In genomic region chr7:29489851-29490250, GRCm38 (mm10) we compare ENCODE assay signal across 11 mouse cellular contexts. TPM values are rescaled to one million over a fixed set of nuclear protein-coding genes. Genes with fewer than 3 reads are reported as not detected.
DNase-seq lines count a peak whose midpoint lies in the region; ATAC-seq and TF ChIP-seq lines count a peak whose summit lies in the region.
"Had no signal": no experiment of that assay in that cellular context is flagged by ENCODE, and none has a peak within 500 bp of the region (broad histone marks: within the 10 kb centered on the region; RNA-seq: fewer than 3 reads in every experiment).

No protein-coding gene starts in this region.

- TF ChIP-seq CTCF in forebrain, postnatal 0 days (IDR thresholded peaks at IDR 0.05; ENCODE audit: low read depth), result no peak

- peaks cover 3% of the 10 kb centered on the region; the same call in 1 of the 2 replicates for H3K36me3 ChIP-seq in forebrain, embryonic 12.5 days (replicated peaks)
- H3K36me3 ChIP-seq in forebrain, postnatal 0 days (ENCODE audit: insufficient read depth), result no peaks in the 10 kb centered on the region
- peaks cover 7% of the 10 kb centered on the region; the same call in 1 of the 2 replicates for H3K36me3 ChIP-seq in midbrain, embryonic 10.5 days
- H3K36me3 ChIP-seq in midbrain, embryonic 16.5 days (ENCODE audit: control insufficient read depth, insufficient read depth, low read length), result no peaks in the 10 kb centered on the region
- H3K36me3 ChIP-seq in embryonic facial prominence, embryonic 14.5 days (ENCODE audit: control insufficient read depth, insufficient read depth, low read length), result no peaks in the 10 kb centered on the region
- H3K36me3 ChIP-seq in stomach, embryonic 14.5 days (ENCODE audit: control insufficient read depth, insufficient read depth, low read length), result no peaks in the 10 kb centered on the region

- WGBS in forebrain, embryonic 12.5 days, result 4% methylated on average over 7 of the region's 7 CpGs
- WGBS in forebrain, postnatal 0 days, result 7% methylated on average over 7 of the region's 7 CpGs
- 8% methylated on average over 7 of the region's 7 CpGs for WGBS in midbrain, embryonic 10.5 days
- WGBS in midbrain, embryonic 16.5 days, result 5% methylated on average over 7 of the region's 7 CpGs
- WGBS in embryonic facial prominence, embryonic 14.5 days, result 29% methylated on average over 7 of the region's 7 CpGs
- WGBS in stomach, embryonic 14.5 days, result 16% methylated on average over 7 of the region's 7 CpGs

- peaks cover 18% of the 10 kb centered on the region for H3K27me3 ChIP-seq in forebrain, embryonic 12.5 days
- no peaks in the 10 kb centered on the region for H3K27me3 ChIP-seq in forebrain, postnatal 0 days (ENCODE audit: insufficient read depth, low read length)
- peaks cover 94% of the 10 kb centered on the region for H3K27me3 ChIP-seq in midbrain, embryonic 10.5 days (ENCODE audit: low read depth, poor library complexity, severe bottlenecking)
- H3K27me3 ChIP-seq in midbrain, embryonic 16.5 days (ENCODE audit: control insufficient read depth, insufficient read depth, low read depth, low read length), result no peaks in the 10 kb centered on the region
- no peaks in the 10 kb centered on the region for H3K27me3 ChIP-seq in embryonic facial prominence, embryonic 14.5 days (replicated peaks; ENCODE audit: control insufficient read depth, insufficient read depth, low read length)
- no peaks in the 10 kb centered on the region for H3K27me3 ChIP-seq in stomach, embryonic 14.5 days (ENCODE audit: control insufficient read depth, insufficient read depth, low read length)

- peaks cover 27% of the 10 kb centered on the region for H3K4me1 ChIP-seq in forebrain, embryonic 12.5 days
- H3K4me1 ChIP-seq in forebrain, postnatal 0 days (ENCODE audit: insufficient read depth), result peaks cover 2% of the 10 kb centered on the region; the same call in 1 of the 2 replicates
- H3K4me1 ChIP-seq in midbrain, embryonic 10.5 days, result peaks cover 51% of the 10 kb centered on the region
- peaks cover 6% of the 10 kb centered on the region for H3K4me1 ChIP-seq in midbrain, embryonic 16.5 days (ENCODE audit: control insufficient read depth, insufficient read depth, low read length)
- peaks cover 10% of the 10 kb centered on the region for H3K4me1 ChIP-seq in embryonic facial prominence, embryonic 14.5 days (ENCODE audit: control insufficient read depth, insufficient read depth, low read length)
- peaks cover 26% of the 10 kb centered on the region; the same call in 1 of the 2 replicates for H3K4me1 ChIP-seq in stomach, embryonic 14.5 days (ENCODE audit: control insufficient read depth, insufficient read depth, low read length)

- H3K4me2 ChIP-seq in forebrain, embryonic 12.5 days, result peak overlapping the region; percentile 36
- H3K4me2 ChIP-seq in forebrain, postnatal 0 days (ENCODE audit: low read depth), result no peak overlapping the region
- no peak overlapping the region for H3K4me2 ChIP-seq in midbrain, embryonic 16.5 days (ENCODE audit: low read length)
- no peak overlapping the region for H3K4me2 ChIP-seq in embryonic facial prominence, embryonic 14.5 days (ENCODE audit: low read depth, low read length)
- H3K4me2 ChIP-seq in stomach, embryonic 14.5 days (replicated peaks; ENCODE audit: low read depth, low read length), result no peak overlapping the region
- H3K4me2 ChIP-seq: heart, embryonic 11.5 days had no signal

- no peak for DNase-seq in forebrain, postnatal 0 days
- peak; percentile 84 for DNase-seq in midbrain, embryonic 10.5 days (ENCODE audit: low spot score)
- DNase-seq in embryonic facial prominence, embryonic 14.5 days (ENCODE audit: low spot score), result peak; percentile 82
- no peak for DNase-seq in urinary bladder, adult 18-20 months (ENCODE audit: low spot score in 2 of 2)
- no peak for DNase-seq in ovary, postnatal 36 days (ENCODE audit: low spot score)
- DNase-seq: B cell, adult 2 months; cerebellum, adult 11 months had no signal

- H3K9ac ChIP-seq in forebrain, embryonic 12.5 days, result no peak overlapping the region
- H3K9ac ChIP-seq in forebrain, postnatal 0 days, result no peak overlapping the region
- no peak overlapping the region for H3K9ac ChIP-seq in midbrain, embryonic 16.5 days (ENCODE audit: low read depth, low read length)
- H3K9ac ChIP-seq in embryonic facial prominence, embryonic 14.5 days (ENCODE audit: low read depth, low read length), result no peak overlapping the region
- H3K9ac ChIP-seq in stomach, embryonic 14.5 days (replicated peaks; ENCODE audit: low read depth, low read length), result no peak overlapping the region

- peak overlapping the region; percentile 66 for H3K27ac ChIP-seq in forebrain, embryonic 12.5 days
- no peak overlapping the region for H3K27ac ChIP-seq in forebrain, postnatal 0 days (ENCODE audit: low read depth, low read length)
- H3K27ac ChIP-seq in midbrain, embryonic 10.5 days (replicated peaks), result peak overlapping the region; percentile 28; the same call in 1 of the 2 replicates
- no peak overlapping the region for H3K27ac ChIP-seq in midbrain, embryonic 16.5 days (ENCODE audit: low read length)
- H3K27ac ChIP-seq in embryonic facial prominence, embryonic 14.5 days (replicated peaks; ENCODE audit: low read depth, low read length), result peak overlapping the region; percentile 28; the same call in 1 of the 2 replicates
- H3K27ac ChIP-seq in stomach, embryonic 14.5 days (ENCODE audit: low read length), result peak overlapping the region; percentile 40; the same call in 1 of the 2 replicates

- peak; percentile 67; the same call in 1 of the 2 replicates for ATAC-seq in forebrain, embryonic 12.5 days (ENCODE audit: low FRiP score)
- ATAC-seq in forebrain, postnatal 0 days, result no peak
- ATAC-seq in midbrain, embryonic 16.5 days, result no peak
- peak; percentile 74 for ATAC-seq in embryonic facial prominence, embryonic 14.5 days (ENCODE audit: low read depth)
- ATAC-seq in stomach, embryonic 14.5 days (ENCODE audit: insufficient number of reproducible peaks, insufficient read depth, low FRiP score, low read depth), result no peak

- H3K9me3 ChIP-seq in forebrain, embryonic 12.5 days, result no peaks in the 10 kb centered on the region
- H3K9me3 ChIP-seq in forebrain, postnatal 0 days (ENCODE audit: low read length), result no peaks in the 10 kb centered on the region
- H3K9me3 ChIP-seq in midbrain, embryonic 10.5 days (replicated peaks), result 0 out of 2 replicates have a peak, but pooled peaks cover 2% of the 10 kb centered on the region
- H3K9me3 ChIP-seq in midbrain, embryonic 16.5 days (replicated peaks; ENCODE audit: control insufficient read depth, low read length, poor library complexity, severe bottlenecking), result no peaks in the 10 kb centered on the region
- H3K9me3 ChIP-seq in embryonic facial prominence, embryonic 14.5 days (ENCODE audit: control insufficient read depth, low read length), result no peaks in the 10 kb centered on the region
- no peaks in the 10 kb centered on the region for H3K9me3 ChIP-seq in stomach, embryonic 14.5 days (ENCODE audit: control insufficient read depth, low read depth, low read length)

- no peak overlapping the region for H3K4me3 ChIP-seq in forebrain, embryonic 12.5 days (replicated peaks)
- H3K4me3 ChIP-seq in forebrain, postnatal 0 days (ENCODE audit: low read depth, low read length), result no peak overlapping the region
- H3K4me3 ChIP-seq in midbrain, embryonic 10.5 days, result peak overlapping the region; percentile 37
- H3K4me3 ChIP-seq in midbrain, embryonic 16.5 days (ENCODE audit: low read depth, low read length), result no peak overlapping the region
- no peak overlapping the region for H3K4me3 ChIP-seq in embryonic facial prominence, embryonic 14.5 days (ENCODE audit: low read depth, low read length)
- H3K4me3 ChIP-seq in stomach, embryonic 14.5 days (ENCODE audit: low read depth, low read length), result no peak overlapping the region

RNA-seq across cellular contexts. Expression of gene Sipa1l3, which starts 28.6 kb away (rescaled TPM):
- polyA plus RNA-seq in forebrain, embryonic 12.5 days (2016; fragmentation: Nextera tagmentation; extraction: Ambion mirVana), result 12.3 and 14.6 TPM in 2 replicates
- 26.6 and 44.1 TPM in 2 replicates for total RNA-seq in forebrain, postnatal 0 days (2014; rRNA removed)
- polyA plus RNA-seq in forebrain, postnatal 0 days (2015; fragmentation: Nextera tagmentation; extraction: Ambion mirVana), result 5.7 and 12.1 TPM in 2 replicates
- 8.4 and 8.7 TPM in 2 replicates for polyA plus RNA-seq in midbrain, embryonic 10.5 days (2016; fragmentation: Nextera tagmentation; extraction: Ambion mirVana)
- polyA plus RNA-seq in midbrain, embryonic 16.5 days (2015; fragmentation: Nextera tagmentation; extraction: Ambion mirVana), result 17.3 and 17.8 TPM in 2 replicates
- 12.5 and 15.6 TPM in 2 replicates for polyA plus RNA-seq in embryonic facial prominence, embryonic 14.5 days (2014; fragmentation: Nextera tagmentation; extraction: Ambion mirVana)
- 21.2 and 22.0 TPM in 2 replicates for polyA plus RNA-seq in stomach, embryonic 14.5 days (2014; fragmentation: Nextera tagmentation; extraction: Ambion mirVana)

Comparison
In these comparisons a context has a peak if more than half of its experiments do, and no peak if none do; other contexts are left out.
1. ATAC-seq: peak in forebrain, embryonic 12.5 days (single experiment) and embryonic facial prominence, embryonic 14.5 days (single experiment); none in forebrain, postnatal 0 days (single experiment), midbrain, embryonic 16.5 days (single experiment) and stomach, embryonic 14.5 days (single experiment).
2. H3K27ac ChIP-seq: peak in forebrain, embryonic 12.5 days (single experiment), midbrain, embryonic 10.5 days (single experiment), embryonic facial prominence, embryonic 14.5 days (single experiment) and stomach, embryonic 14.5 days (single experiment); none in forebrain, postnatal 0 days (single experiment) and midbrain, embryonic 16.5 days (single experiment).
3. DNase-seq: peak in midbrain, embryonic 10.5 days (single experiment) and embryonic facial prominence, embryonic 14.5 days (single experiment); none in forebrain, postnatal 0 days (single experiment), urinary bladder, adult 18-20 months (0 of 2) and ovary, postnatal 36 days (single experiment).